Mouse (Mus musculus): ENCODE measurements around the gene Dmd. TPM values are rescaled to one million over a fixed set of nuclear protein-coding genes. Genes with fewer than 3 reads are reported as not detected.
"Not testable (repeated sequence)": the region's sequence is repeated elsewhere in the genome, so short reads cannot be mapped to it uniquely, and the experiment has no call there.

Gene Dmd
- polyA plus RNA-seq, 1 experiment from 2014 or later = 9.4 TPM

DNA sequence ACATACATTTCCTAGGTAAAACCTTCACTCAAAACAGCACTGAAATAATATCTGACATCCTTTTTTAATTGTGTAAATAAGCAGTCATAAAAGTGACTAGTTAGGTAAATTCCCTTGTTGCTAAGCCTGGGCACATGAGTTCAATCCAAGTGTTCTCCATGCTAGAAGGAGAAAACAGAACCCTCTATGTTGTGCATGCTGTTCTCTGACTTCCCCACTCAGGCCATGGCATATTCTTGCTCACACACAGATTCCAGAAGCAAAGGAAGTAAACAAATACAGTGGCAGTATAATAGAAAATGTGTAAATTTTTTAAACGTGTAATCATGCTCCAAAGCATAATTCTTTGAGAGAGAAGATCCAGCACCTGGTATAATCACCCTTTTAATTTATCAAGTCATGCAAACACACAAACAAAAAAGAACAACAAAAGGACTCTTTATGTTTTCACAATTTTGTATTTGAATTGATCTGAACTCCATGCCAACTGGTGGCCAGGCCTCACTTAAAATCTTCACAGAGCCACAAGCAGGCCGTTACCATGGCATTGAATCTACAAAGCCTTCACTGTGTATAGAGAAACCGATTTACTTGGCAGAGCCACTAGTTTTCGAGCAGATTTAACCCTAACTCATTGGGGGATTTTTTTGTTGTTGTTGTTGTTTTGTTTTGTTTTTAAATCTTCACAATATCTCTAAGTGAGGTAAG lies 797.8 kb downstream of the Dmd start:
- Histone ChIP-seq H3K27me3 (ENCODE audit: insufficient read depth, low read length) (no peaks in the 10 kb centered on the region), H3K4me1 (ENCODE audit: insufficient read depth) (no peaks in the 10 kb centered on the region), H3K27ac (ENCODE audit: low read depth) (no peak overlapping the region), H3K9ac (replicated peaks) (no peak overlapping the region), H3K4me2 (ENCODE audit: low read depth, low read length) (no peak overlapping the region), H3K9me3 (ENCODE audit: low read length) (no peaks in the 10 kb centered on the region), H3K4me3 (ENCODE audit: low read depth, low read length) (no peak overlapping the region), H3K36me3 (replicated peaks; ENCODE audit: insufficient read depth, low read length) (no peaks in the 10 kb centered on the region)
- ATAC-seq (no peak), DNase-seq (no peak)
- TF ChIP-seq CTCF (IDR thresholded peaks at IDR 0.05; ENCODE audit: low read depth) (no peak), EP300 (IDR thresholded peaks at IDR 0.05; ENCODE audit: low read depth) (no peak)
- 54% methylated on average over 4 of the region's 4 CpGs for WGBS (ENCODE audit: insufficient replicate concordance)

DNA sequence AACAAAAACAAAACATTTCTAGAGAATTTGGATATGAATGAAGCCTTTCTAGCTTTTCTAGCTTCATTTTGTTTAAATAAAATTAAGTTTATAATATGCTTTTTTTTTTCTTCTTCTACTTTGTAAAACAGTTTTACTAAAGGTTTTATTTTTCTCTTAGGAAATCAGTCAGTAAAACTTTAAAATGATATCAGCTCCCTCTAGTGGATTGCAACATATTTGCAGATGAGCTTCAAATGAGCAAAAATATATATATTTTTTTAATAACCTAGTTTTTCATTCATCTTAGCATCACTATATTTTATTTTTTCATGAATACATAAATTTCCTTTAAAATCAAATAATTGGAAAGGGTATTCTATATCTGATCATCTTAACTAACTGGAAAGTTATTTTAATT lies 838.7 kb downstream of the Dmd start:
- Histone ChIP-seq H3K27ac (ENCODE audit: low read depth) (no peak overlapping the region), H3K4me2 (ENCODE audit: low read depth, low read length) (no peak overlapping the region), H3K4me3 (ENCODE audit: low read depth, low read length) (no peak overlapping the region), H3K27me3 (ENCODE audit: insufficient read depth, low read length) (no peaks in the 10 kb centered on the region), H3K4me1 (ENCODE audit: insufficient read depth) (no peaks in the 10 kb centered on the region), H3K9ac (replicated peaks) (no peak overlapping the region), H3K9me3 (ENCODE audit: low read length) (no peaks in the 10 kb centered on the region), H3K36me3 (replicated peaks; ENCODE audit: insufficient read depth, low read length) (no peaks in the 10 kb centered on the region)
- no peak for DNase-seq
- TF ChIP-seq CTCF (IDR thresholded peaks at IDR 0.05; ENCODE audit: low read depth) (0 out of 2 replicates have a peak, but pooled peaks have one; percentile 10), EP300 (IDR thresholded peaks at IDR 0.05; ENCODE audit: low read depth) (no peak)
- no peak for ATAC-seq

DNA sequence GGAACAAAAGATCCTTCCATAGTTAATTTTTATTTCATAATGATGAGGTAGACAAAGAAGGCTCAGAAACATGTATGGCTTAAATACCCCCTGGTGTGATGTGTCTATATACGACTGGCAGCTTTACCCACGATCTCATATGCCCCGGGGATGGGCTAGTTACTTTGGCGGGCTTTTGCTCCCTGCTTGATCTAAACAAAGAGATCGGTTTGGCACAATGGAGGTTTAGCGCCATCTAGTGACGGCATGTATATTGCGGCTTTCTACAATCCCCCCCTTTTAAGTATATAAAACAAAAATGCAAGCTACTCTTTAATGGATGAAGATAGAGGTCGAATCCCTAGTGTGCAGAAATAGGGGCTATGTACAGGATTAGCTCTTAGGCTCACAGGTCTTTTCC lies 918.8 kb downstream of the Dmd start:
- H3K9ac ChIP-seq (replicated peaks); H3K4me2 ChIP-seq (ENCODE audit: low read depth, low read length); ATAC-seq; H3K27me3 ChIP-seq (ENCODE audit: insufficient read depth, low read length); H3K4me1 ChIP-seq (ENCODE audit: insufficient read depth); H3K9me3 ChIP-seq (ENCODE audit: low read length); H3K36me3 ChIP-seq (replicated peaks; ENCODE audit: insufficient read depth, low read length); H3K4me3 ChIP-seq (ENCODE audit: low read depth, low read length); H3K27ac ChIP-seq (ENCODE audit: low read depth): not testable (repeated sequence)
- peak; percentile 53 for TF ChIP-seq CTCF (IDR thresholded peaks at IDR 0.05; ENCODE audit: low read depth)
- peak; percentile 15 for DNase-seq
- WGBS (ENCODE audit: insufficient replicate concordance) = 37% methylated on average over 9 of the region's 9 CpGs

- H3K4me2 ChIP-seq (ENCODE audit: low read depth, low read length); H3K27me3 ChIP-seq (ENCODE audit: insufficient read depth, low read length); H3K4me1 ChIP-seq (ENCODE audit: insufficient read depth); H3K4me3 ChIP-seq (ENCODE audit: low read depth, low read length); H3K9me3 ChIP-seq (ENCODE audit: low read length); H3K9ac ChIP-seq (replicated peaks); H3K36me3 ChIP-seq (replicated peaks; ENCODE audit: insufficient read depth, low read length); ATAC-seq; H3K27ac ChIP-seq (ENCODE audit: low read depth): not testable (repeated sequence)
- TF ChIP-seq CTCF (IDR thresholded peaks at IDR 0.05; ENCODE audit: low read depth) = peak; percentile 47
- WGBS (ENCODE audit: insufficient replicate concordance) = 77% methylated on average over 11 of the region's 11 CpGs
- DNase-seq = peak; percentile 13
These were observed 926.7 kb downstream of the Dmd start for GRCm38 (mm10) chrX:83875389-83875788.

GRCm38 (mm10) chrX:83975895-83976294 lies 1027.2 kb downstream of the Dmd start:
- Histone ChIP-seq H3K9ac (replicated peaks) (no peak overlapping the region), H3K9me3 (ENCODE audit: low read length) (no peaks in the 10 kb centered on the region), H3K27ac (ENCODE audit: low read depth) (no peak overlapping the region), H3K4me1 (ENCODE audit: insufficient read depth) (no peaks in the 10 kb centered on the region), H3K27me3 (ENCODE audit: insufficient read depth, low read length) (no peaks in the 10 kb centered on the region), H3K4me2 (ENCODE audit: low read depth, low read length) (no peak overlapping the region), H3K4me3 (ENCODE audit: low read depth, low read length) (no peak overlapping the region), H3K36me3 (replicated peaks; ENCODE audit: insufficient read depth, low read length) (no peaks in the 10 kb centered on the region)
- TF ChIP-seq EP300 (IDR thresholded peaks at IDR 0.05; ENCODE audit: low read depth) (no peak), CTCF (IDR thresholded peaks at IDR 0.05; ENCODE audit: low read depth) (no peak)
- DNase-seq (no peak), ATAC-seq (no peak)
- WGBS (ENCODE audit: insufficient replicate concordance) = 30% methylated on average over 1 of the region's 1 CpGs

DNA sequence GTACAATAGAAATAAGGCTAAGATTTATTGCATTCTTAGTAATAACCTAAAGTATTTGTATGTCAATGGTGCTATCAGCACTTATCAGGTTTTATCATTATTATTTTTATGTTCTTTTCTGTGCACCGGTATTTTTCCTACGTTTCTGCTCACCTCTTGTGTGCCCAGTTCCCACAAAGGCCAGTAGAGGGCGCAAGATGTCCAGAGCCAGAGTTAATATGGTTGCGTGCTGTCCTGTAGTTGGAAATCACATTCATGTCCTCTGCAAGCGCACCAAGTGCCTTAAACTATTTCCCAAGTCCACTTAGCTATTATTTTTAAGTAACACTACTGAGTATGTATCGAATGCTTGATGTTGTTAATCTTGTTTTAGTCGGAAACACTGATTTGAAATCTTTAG lies 1052.6 kb downstream of the Dmd start:
- TF ChIP-seq EP300 (IDR thresholded peaks at IDR 0.05; ENCODE audit: low read depth) (no peak), CTCF (IDR thresholded peaks at IDR 0.05; ENCODE audit: low read depth) (peak; percentile 66)
- Histone ChIP-seq H3K4me3 (ENCODE audit: low read depth, low read length) (no peak overlapping the region), H3K27ac (ENCODE audit: low read depth) (no peak overlapping the region), H3K36me3 (replicated peaks; ENCODE audit: insufficient read depth, low read length) (no peaks in the 10 kb centered on the region), H3K9me3 (ENCODE audit: low read length) (no peaks in the 10 kb centered on the region), H3K27me3 (ENCODE audit: insufficient read depth, low read length) (no peaks in the 10 kb centered on the region), H3K9ac (replicated peaks) (no peak overlapping the region), H3K4me1 (ENCODE audit: insufficient read depth) (no peaks in the 10 kb centered on the region), H3K4me2 (ENCODE audit: low read depth, low read length) (no peak overlapping the region)
- ATAC-seq (no peak), DNase-seq (peak; percentile 27)
- WGBS (ENCODE audit: insufficient replicate concordance) = 39% methylated on average over 7 of the region's 7 CpGs

DNA sequence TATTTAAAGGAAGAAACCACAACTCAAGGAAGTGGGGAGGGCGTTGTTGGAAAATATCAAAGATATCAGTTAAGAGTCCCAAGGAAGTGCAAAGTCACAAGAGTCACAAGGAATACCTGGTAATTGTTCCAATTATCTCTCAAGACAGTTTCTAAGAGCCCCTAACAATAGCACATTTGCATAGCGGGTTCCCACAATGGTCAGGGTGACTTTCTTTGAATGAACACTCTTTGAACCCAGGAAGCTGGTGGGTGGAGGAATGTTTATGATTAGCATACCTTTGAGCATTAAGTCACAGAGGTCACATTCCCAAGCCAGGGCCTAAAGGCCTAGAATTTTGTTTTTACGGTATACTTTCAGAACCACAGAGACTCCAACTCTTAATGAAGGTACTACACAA lies 1113.8 kb downstream of the Dmd start:
- H3K27ac ChIP-seq (ENCODE audit: low read depth); H3K4me3 ChIP-seq (ENCODE audit: low read depth, low read length); H3K9me3 ChIP-seq (ENCODE audit: low read length); H3K4me1 ChIP-seq (ENCODE audit: insufficient read depth); ATAC-seq; H3K9ac ChIP-seq (replicated peaks); DNase-seq; H3K27me3 ChIP-seq (ENCODE audit: insufficient read depth, low read length); H3K4me2 ChIP-seq (ENCODE audit: low read depth, low read length); H3K36me3 ChIP-seq (replicated peaks; ENCODE audit: insufficient read depth, low read length): not testable (repeated sequence)
- WGBS (ENCODE audit: insufficient replicate concordance) = 87% methylated on average over 3 of the region's 3 CpGs
